Comparison of ENCODE assay signal across 8 mouse cellular contexts in the genomic region with DNA sequence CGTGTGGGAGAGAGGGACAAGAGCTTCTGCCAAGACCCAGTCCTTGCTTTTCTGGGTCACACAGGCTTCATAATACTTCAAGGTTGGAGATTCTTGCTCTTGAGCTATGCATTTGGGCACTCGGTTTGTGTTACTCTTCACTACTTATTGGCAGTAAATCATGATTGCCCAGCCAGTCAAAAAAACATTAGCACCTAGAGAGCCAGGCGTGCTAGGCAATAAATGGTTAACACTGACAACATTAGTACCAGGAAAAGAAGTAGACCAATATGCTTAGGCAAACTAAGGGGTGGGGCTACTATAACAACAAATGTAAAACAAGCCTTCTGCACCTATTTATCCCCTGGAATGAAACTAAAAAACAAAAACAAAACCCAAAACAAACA. TPM values are rescaled to one million over a fixed set of nuclear protein-coding genes. Genes with fewer than 3 reads are reported as not detected.
DNase-seq lines count a peak whose midpoint lies in the region; ATAC-seq and TF ChIP-seq lines count a peak whose summit lies in the region.

No protein-coding gene starts in this region.

- no peak overlapping the region; the same call in 1 of the 2 replicates for H3K9ac ChIP-seq in kidney, postnatal 0 days (ENCODE audit: low read depth, low read length)
- peak overlapping the region; percentile 83 for H3K9ac ChIP-seq in embryonic facial prominence, embryonic 11.5 days (replicated peaks; ENCODE audit: low read length)
- H3K9ac ChIP-seq in intestine, embryonic 15.5 days: peak overlapping the region; percentile 92
- H3K9ac ChIP-seq in midbrain, postnatal 0 days (replicated peaks; ENCODE audit: low read length, poor library complexity, severe bottlenecking): no peak overlapping the region

- H3K4me2 ChIP-seq in kidney, postnatal 0 days (ENCODE audit: low read length): peak overlapping the region; percentile 81
- H3K4me2 ChIP-seq in embryonic facial prominence, embryonic 11.5 days (ENCODE audit: low read depth, low read length): peak overlapping the region; percentile 87
- H3K4me2 ChIP-seq in intestine, embryonic 15.5 days (replicated peaks): peak overlapping the region; percentile 69
- H3K4me2 ChIP-seq in midbrain, postnatal 0 days (ENCODE audit: low read depth, low read length, poor library complexity, severe bottlenecking): peak overlapping the region; percentile 96

- no peaks in the 10 kb centered on the region for H3K36me3 ChIP-seq in kidney, postnatal 0 days (ENCODE audit: insufficient read depth, low read length)
- H3K36me3 ChIP-seq in embryonic facial prominence, embryonic 11.5 days (replicated peaks; ENCODE audit: control insufficient read depth, insufficient read depth, low read depth, low read length): no peaks in the 10 kb centered on the region
- peaks cover 6% of the 10 kb centered on the region; the same call in 1 of the 2 replicates for H3K36me3 ChIP-seq in intestine, embryonic 15.5 days
- peaks cover 2% of the 10 kb centered on the region; the same call in 1 of the 2 replicates for H3K36me3 ChIP-seq in midbrain, postnatal 0 days (ENCODE audit: insufficient read depth, low read length)

- DNase-seq in kidney, postnatal 0 days (ENCODE audit: low spot score): no peak
- no peak for DNase-seq in kidney, postnatal 25 days
- no peak for DNase-seq in embryonic facial prominence, embryonic 11.5 days (ENCODE audit: low spot score)
- DNase-seq in midbrain, postnatal 0 days (ENCODE audit: low spot score): no peak
- no peak for DNase-seq in cerebellum, adult 11-12 months
- DNase-seq in retina, postnatal 1 day: no peak
- DNase-seq in testis, postnatal 10 days (ENCODE audit: low spot score): no peak

- ATAC-seq in kidney, postnatal 0 days (replicated peaks; ENCODE audit: low FRiP score, low read depth): no peak; the same call in 1 of the 2 replicates
- ATAC-seq in embryonic facial prominence, embryonic 11.5 days (replicated peaks; ENCODE audit: insufficient number of reproducible peaks, low FRiP score, low TSS enrichment, low read depth): no peak
- peak; percentile 49 for ATAC-seq in intestine, embryonic 15.5 days
- no peak for ATAC-seq in midbrain, postnatal 0 days (ENCODE audit: low FRiP score)

- peaks cover 17% of the 10 kb centered on the region for H3K4me1 ChIP-seq in kidney, postnatal 0 days (replicated peaks; ENCODE audit: insufficient read depth, low read length)
- H3K4me1 ChIP-seq in embryonic facial prominence, embryonic 11.5 days (ENCODE audit: control insufficient read depth, insufficient read depth, low read length): no peaks in the 10 kb centered on the region
- peaks cover 21% of the 10 kb centered on the region for H3K4me1 ChIP-seq in intestine, embryonic 15.5 days (replicated peaks)
- H3K4me1 ChIP-seq in midbrain, postnatal 0 days (ENCODE audit: insufficient read depth, low read length): peaks cover 3% of the 10 kb centered on the region; the same call in 1 of the 2 replicates

- H3K4me3 ChIP-seq in kidney, postnatal 0 days (replicated peaks; ENCODE audit: low read depth, low read length): peak overlapping the region; percentile 95
- peak overlapping the region; percentile 92 for H3K4me3 ChIP-seq in embryonic facial prominence, embryonic 11.5 days (ENCODE audit: low read depth, low read length)
- peak overlapping the region; percentile 90 for H3K4me3 ChIP-seq in intestine, embryonic 15.5 days (replicated peaks)
- peak overlapping the region; percentile 84 for H3K4me3 ChIP-seq in midbrain, postnatal 0 days (ENCODE audit: low read depth, low read length)

- no peak for TF ChIP-seq CTCF in kidney, postnatal 0 days (IDR thresholded peaks at IDR 0.05; ENCODE audit: low read depth)
- no peak for TF ChIP-seq CTCF in midbrain, postnatal 0 days (IDR thresholded peaks at IDR 0.05)

- WGBS in kidney, postnatal 0 days: 0% methylated on average over 3 of the region's 3 CpGs
- 5% methylated on average over 3 of the region's 3 CpGs for WGBS in embryonic facial prominence, embryonic 11.5 days
- WGBS in intestine, embryonic 15.5 days: 0% methylated on average over 3 of the region's 3 CpGs
- WGBS in midbrain, postnatal 0 days: 12% methylated on average over 3 of the region's 3 CpGs

- peak overlapping the region; percentile 99 for H3K27ac ChIP-seq in kidney, postnatal 0 days
- peak overlapping the region; percentile 92; the same call in 1 of the 2 replicates for H3K27ac ChIP-seq in embryonic facial prominence, embryonic 11.5 days (replicated peaks; ENCODE audit: low read depth, low read length)
- peak overlapping the region; percentile 97 for H3K27ac ChIP-seq in intestine, embryonic 15.5 days
- H3K27ac ChIP-seq in midbrain, postnatal 0 days (ENCODE audit: low read depth, low read length): peak overlapping the region; percentile 68; the same call in 1 of the 2 replicates

- no peaks in the 10 kb centered on the region for H3K27me3 ChIP-seq in kidney, postnatal 0 days (ENCODE audit: insufficient read depth, low read length)
- no peaks in the 10 kb centered on the region for H3K27me3 ChIP-seq in embryonic facial prominence, embryonic 11.5 days (ENCODE audit: control insufficient read depth, insufficient read depth, low read length)
- no peaks in the 10 kb centered on the region for H3K27me3 ChIP-seq in intestine, embryonic 15.5 days (replicated peaks)
- no peaks in the 10 kb centered on the region for H3K27me3 ChIP-seq in midbrain, postnatal 0 days (ENCODE audit: insufficient read depth, low read length)

- no peaks in the 10 kb centered on the region for H3K9me3 ChIP-seq in kidney, postnatal 0 days (replicated peaks; ENCODE audit: low read length)
- H3K9me3 ChIP-seq in embryonic facial prominence, embryonic 11.5 days (replicated peaks; ENCODE audit: control insufficient read depth, low read length): no peaks in the 10 kb centered on the region
- no peaks in the 10 kb centered on the region for H3K9me3 ChIP-seq in intestine, embryonic 15.5 days
- H3K9me3 ChIP-seq in midbrain, postnatal 0 days (ENCODE audit: low read length): no peaks in the 10 kb centered on the region

RNA-seq across cellular contexts. Expression of a gene that starts 0.4 kb away (rescaled TPM):
- polyA plus RNA-seq in kidney, postnatal 0 days (2015; fragmentation: Nextera tagmentation; extraction: Ambion mirVana): 38.4 and 42.6 TPM in 2 replicates
- 36.4 and 47.8 TPM in 2 replicates for polyA plus RNA-seq in embryonic facial prominence, embryonic 11.5 days (2014; fragmentation: Nextera tagmentation; extraction: Ambion mirVana)
- 129 and 133 TPM in 2 replicates for polyA plus RNA-seq in intestine, embryonic 15.5 days (2015; fragmentation: Nextera tagmentation; extraction: Ambion mirVana)
- total RNA-seq in midbrain, postnatal 0 days (2014; rRNA removed): 7.9 and 18.2 TPM in 2 replicates
- 6.1 and 7.7 TPM in 2 replicates for polyA plus RNA-seq in midbrain, postnatal 0 days (2015; fragmentation: Nextera tagmentation; extraction: Ambion mirVana)

RNA-seq across cellular contexts. Expression of a gene that starts 30.6 kb away (rescaled TPM):
- 119 and 128 TPM in 2 replicates for polyA plus RNA-seq in kidney, postnatal 0 days (2015; fragmentation: Nextera tagmentation; extraction: Ambion mirVana)
- 127 and 129 TPM in 2 replicates for polyA plus RNA-seq in embryonic facial prominence, embryonic 11.5 days (2014; fragmentation: Nextera tagmentation; extraction: Ambion mirVana)
- 157 and 162 TPM in 2 replicates for polyA plus RNA-seq in intestine, embryonic 15.5 days (2015; fragmentation: Nextera tagmentation; extraction: Ambion mirVana)
- total RNA-seq in midbrain, postnatal 0 days (2014; rRNA removed): 35.2 and 50.9 TPM in 2 replicates
- polyA plus RNA-seq in midbrain, postnatal 0 days (2015; fragmentation: Nextera tagmentation; extraction: Ambion mirVana): 39.9 and 44.8 TPM in 2 replicates

RNA-seq across cellular contexts. Expression of a gene that starts 37.1 kb away (rescaled TPM):
- 0.07 and 0.10 TPM in 2 replicates for polyA plus RNA-seq in kidney, postnatal 0 days (2015; fragmentation: Nextera tagmentation; extraction: Ambion mirVana)
- 0.13 TPM in 1 of 2 replicates, not detected in the other for polyA plus RNA-seq in embryonic facial prominence, embryonic 11.5 days (2014; fragmentation: Nextera tagmentation; extraction: Ambion mirVana)
- polyA plus RNA-seq in intestine, embryonic 15.5 days (2015; fragmentation: Nextera tagmentation; extraction: Ambion mirVana): 0.08 TPM in 1 of 2 replicates, not detected in the other
- 0.09 and 0.11 TPM in 2 replicates for total RNA-seq in midbrain, postnatal 0 days (2014; rRNA removed)
- polyA plus RNA-seq in midbrain, postnatal 0 days (2015; fragmentation: Nextera tagmentation; extraction: Ambion mirVana): not detected in 2 replicates

RNA-seq across cellular contexts. Expression of a gene that starts 37.9 kb away (rescaled TPM):
- 4.8 and 7.7 TPM in 2 replicates for polyA plus RNA-seq in kidney, postnatal 0 days (2015; fragmentation: Nextera tagmentation; extraction: Ambion mirVana)
- polyA plus RNA-seq in embryonic facial prominence, embryonic 11.5 days (2014; fragmentation: Nextera tagmentation; extraction: Ambion mirVana): 1.2 and 2.1 TPM in 2 replicates
- polyA plus RNA-seq in intestine, embryonic 15.5 days (2015; fragmentation: Nextera tagmentation; extraction: Ambion mirVana): 2.9 and 4.5 TPM in 2 replicates
- total RNA-seq in midbrain, postnatal 0 days (2014; rRNA removed): 0.22 and 0.76 TPM in 2 replicates
- polyA plus RNA-seq in midbrain, postnatal 0 days (2015; fragmentation: Nextera tagmentation; extraction: Ambion mirVana): 1.2 and 1.3 TPM in 2 replicates

RNA-seq across cellular contexts. Expression of a gene that starts 45.1 kb away (rescaled TPM):
- polyA plus RNA-seq in kidney, postnatal 0 days (2015; fragmentation: Nextera tagmentation; extraction: Ambion mirVana): 30.9 and 34.2 TPM in 2 replicates
- polyA plus RNA-seq in embryonic facial prominence, embryonic 11.5 days (2014; fragmentation: Nextera tagmentation; extraction: Ambion mirVana): 35.5 and 39.7 TPM in 2 replicates
- 35.9 and 36.8 TPM in 2 replicates for polyA plus RNA-seq in intestine, embryonic 15.5 days (2015; fragmentation: Nextera tagmentation; extraction: Ambion mirVana)
- total RNA-seq in midbrain, postnatal 0 days (2014; rRNA removed): 33.6 and 40.0 TPM in 2 replicates
- 31.7 and 34.5 TPM in 2 replicates for polyA plus RNA-seq in midbrain, postnatal 0 days (2015; fragmentation: Nextera tagmentation; extraction: Ambion mirVana)

Comparison
In these comparisons a context has a peak if more than half of its experiments do, and no peak if none do; other contexts are left out.
1. H3K9ac ChIP-seq: peak in embryonic facial prominence, embryonic 11.5 days (single experiment) and intestine, embryonic 15.5 days (single experiment); none in kidney, postnatal 0 days (single experiment) and midbrain, postnatal 0 days (single experiment).
2. Peak in every context shown above with its lines, with median percentiles within 50 percentile points of each other: H3K27ac ChIP-seq, H3K4me2 ChIP-seq and H3K4me3 ChIP-seq.